Mouse (Mus musculus): Measurements from ENCODE around the gene Dnah9. TPM values are rescaled to one million over a fixed set of nuclear protein-coding genes. Genes with fewer than 3 reads are reported as not detected.

The Dnah9 gene
- total RNA-seq, 1 experiment, result 0.09 TPM

- no peaks in the 10 kb centered on the region for H3K9me3 ChIP-seq (ENCODE audit: control insufficient read depth, insufficient read depth, low read depth, low read length)
- H3K4me1 ChIP-seq (ENCODE audit: control insufficient read depth in 2 of 2, insufficient read depth in 2 of 2, low read length in 2 of 2, poor library complexity in 1 of 2), result no peaks in the 10 kb centered on the region
- H3K9ac ChIP-seq (ENCODE audit: insufficient read depth, low read depth, low read length, poor library complexity, severe bottlenecking), result no peak overlapping the region
- in situ Hi-C loops (cut with MboI; ENCODE audit: low sequenced_read_pairs in 2 of 2, unreplicated experiment in 2 of 2), result no loop called here
- no peaks in the 10 kb centered on the region for H3K36me3 ChIP-seq (ENCODE audit: control insufficient read depth, insufficient read depth, low read length, poor library complexity, severe bottlenecking)
- H3K27ac ChIP-seq (ENCODE audit: insufficient read depth, low read depth, low read length, poor library complexity, severe bottlenecking), result no peak overlapping the region
- no peak for DNase-seq (ENCODE audit: low read depth, low spot score)
- H3K4me3 ChIP-seq (ENCODE audit: insufficient read depth in 1 of 2, low read depth in 1 of 2, low read length in 2 of 2, poor library complexity in 1 of 2, severe bottlenecking in 1 of 2), result no peak overlapping the region
- TF ChIP-seq CHD2 (IDR thresholded peaks at IDR 0.05; ENCODE audit: low read depth, low read length) (no peak), ZNF384 (IDR thresholded peaks at IDR 0.05; ENCODE audit: low read depth, low read length) (no peak), HCFC1 (IDR thresholded peaks at IDR 0.05; ENCODE audit: borderline replicate concordance, insufficient read depth, low read length) (no peak), MAFK (IDR thresholded peaks at IDR 0.05; ENCODE audit: insufficient read depth, low read depth, low read length) (no peak), ZC3H11A (IDR thresholded peaks at IDR 0.05; ENCODE audit: borderline replicate concordance, low read depth, low read length) (no peak)
Observed at GRCm38 (mm10) chr11:65794428-65795219, 373.7 kb downstream of the Dnah9 start.

GRCm38 (mm10) chr11:65788154-65788553, 380.2 kb downstream of the Dnah9 start, which contains the start of gene Map2k4:
Gene Map2k4, minus strand, starts transcription at chr11:65788297.
- DNase-seq (ENCODE audit: low read depth, low spot score), result peak; percentile 68
- H3K27ac ChIP-seq (ENCODE audit: insufficient read depth, low read depth, low read length, poor library complexity, severe bottlenecking), result no peak within 1 kb of the TSS
- no peaks in the 10 kb centered on the region for H3K36me3 ChIP-seq (ENCODE audit: control insufficient read depth, insufficient read depth, low read length, poor library complexity, severe bottlenecking)
- no peaks in the 10 kb centered on the region; a peak in 1 of 4 replicates for H3K4me1 ChIP-seq (ENCODE audit: control insufficient read depth in 2 of 2, insufficient read depth in 2 of 2, low read length in 2 of 2, poor library complexity in 1 of 2)
- TF ChIP-seq HCFC1 (IDR thresholded peaks at IDR 0.05; ENCODE audit: borderline replicate concordance, insufficient read depth, low read length), result 0 out of 2 replicates have a peak, but pooled peaks have one; percentile 39
- TF ChIP-seq ZC3H11A (IDR thresholded peaks at IDR 0.05; ENCODE audit: borderline replicate concordance, low read depth, low read length), result no peak
- in situ Hi-C loops (cut with MboI; ENCODE audit: low sequenced_read_pairs in 2 of 2, unreplicated experiment in 2 of 2), result no loop called here
- no peaks in the 10 kb centered on the region for H3K9me3 ChIP-seq (ENCODE audit: control insufficient read depth, insufficient read depth, low read depth, low read length)
- H3K9ac ChIP-seq (ENCODE audit: insufficient read depth, low read depth, low read length, poor library complexity, severe bottlenecking), result peak within 1 kb of the TSS; percentile 92
- H3K4me3 ChIP-seq (ENCODE audit: insufficient read depth in 1 of 2, low read depth in 1 of 2, low read length in 2 of 2, poor library complexity in 1 of 2, severe bottlenecking in 1 of 2), result peak within 1 kb of the TSS; percentile 82 to 87

- Histone ChIP-seq H3K9me3 (ENCODE audit: control insufficient read depth, insufficient read depth, low read depth, low read length) (no peaks in the 10 kb centered on the region), H3K36me3 (ENCODE audit: control insufficient read depth, insufficient read depth, low read length, poor library complexity, severe bottlenecking) (no peaks in the 10 kb centered on the region), H3K27ac (ENCODE audit: insufficient read depth, low read depth, low read length, poor library complexity, severe bottlenecking) (no peak overlapping the region), H3K4me1 (ENCODE audit: control insufficient read depth in 2 of 2, insufficient read depth in 2 of 2, low read length in 2 of 2, poor library complexity in 1 of 2) (no peaks in the 10 kb centered on the region; a peak in 1 of 4 replicates), H3K4me3 (ENCODE audit: insufficient read depth in 1 of 2, low read depth in 1 of 2, low read length in 2 of 2, poor library complexity in 1 of 2, severe bottlenecking in 1 of 2) (peak overlapping the region; percentile 82 to 87), H3K9ac (ENCODE audit: insufficient read depth, low read depth, low read length, poor library complexity, severe bottlenecking) (peak overlapping the region; percentile 92)
- TF ChIP-seq ZNF384 (IDR thresholded peaks at IDR 0.05; ENCODE audit: low read depth, low read length), result no peak
- no peak for TF ChIP-seq ZC3H11A (IDR thresholded peaks at IDR 0.05; ENCODE audit: borderline replicate concordance, low read depth, low read length)
- no peak for TF ChIP-seq MAFK (IDR thresholded peaks at IDR 0.05; ENCODE audit: insufficient read depth, low read depth, low read length)
- TF ChIP-seq HCFC1 (IDR thresholded peaks at IDR 0.05; ENCODE audit: borderline replicate concordance, insufficient read depth, low read length), result no peak
- TF ChIP-seq CHD2 (IDR thresholded peaks at IDR 0.05; ENCODE audit: low read depth, low read length), result no peak
- no peak for DNase-seq (ENCODE audit: low read depth, low spot score)
- in situ Hi-C loops (cut with MboI; ENCODE audit: low sequenced_read_pairs in 2 of 2, unreplicated experiment in 2 of 2), result no loop called here
Observed at GRCm38 (mm10) chr11:65787421-65788151, 380.8 kb downstream of the Dnah9 start.

- H3K27ac ChIP-seq (ENCODE audit: insufficient read depth, low read depth, low read length, poor library complexity, severe bottlenecking), result no peak overlapping the region
- no peaks in the 10 kb centered on the region for H3K9me3 ChIP-seq (ENCODE audit: control insufficient read depth, insufficient read depth, low read depth, low read length)
- H3K4me3 ChIP-seq (ENCODE audit: insufficient read depth in 1 of 2, low read depth in 1 of 2, low read length in 2 of 2, poor library complexity in 1 of 2, severe bottlenecking in 1 of 2), result no peak overlapping the region
- no peak overlapping the region for H3K9ac ChIP-seq (ENCODE audit: insufficient read depth, low read depth, low read length, poor library complexity, severe bottlenecking)
- no peak for DNase-seq (ENCODE audit: low read depth, low spot score)
- in situ Hi-C loops (cut with MboI; ENCODE audit: low sequenced_read_pairs in 2 of 2, unreplicated experiment in 2 of 2), result no loop called here
- H3K4me1 ChIP-seq (ENCODE audit: control insufficient read depth in 2 of 2, insufficient read depth in 2 of 2, low read length in 2 of 2, poor library complexity in 1 of 2), result no peaks in the 10 kb centered on the region; a peak in 1 of 4 replicates
- TF ChIP-seq HCFC1 (IDR thresholded peaks at IDR 0.05; ENCODE audit: borderline replicate concordance, insufficient read depth, low read length) (no peak), CHD2 (IDR thresholded peaks at IDR 0.05; ENCODE audit: low read depth, low read length) (no peak), MAFK (IDR thresholded peaks at IDR 0.05; ENCODE audit: insufficient read depth, low read depth, low read length) (no peak), ZNF384 (IDR thresholded peaks at IDR 0.05; ENCODE audit: low read depth, low read length) (no peak), ZC3H11A (IDR thresholded peaks at IDR 0.05; ENCODE audit: borderline replicate concordance, low read depth, low read length) (no peak)
- no peaks in the 10 kb centered on the region for H3K36me3 ChIP-seq (ENCODE audit: control insufficient read depth, insufficient read depth, low read length, poor library complexity, severe bottlenecking)
Observed at GRCm38 (mm10) chr11:65786160-65786559, 382.2 kb downstream of the Dnah9 start.

Measured in ES-E14 (cell line).